Mouse (Mus musculus): ENCODE data around the gene Xkrx. TPM values are rescaled to one million over a fixed set of nuclear protein-coding genes. Genes with fewer than 3 reads are reported as not detected.

The Xkrx gene
- polyA plus RNA-seq, 1 experiment = 0.09 TPM

DNA sequence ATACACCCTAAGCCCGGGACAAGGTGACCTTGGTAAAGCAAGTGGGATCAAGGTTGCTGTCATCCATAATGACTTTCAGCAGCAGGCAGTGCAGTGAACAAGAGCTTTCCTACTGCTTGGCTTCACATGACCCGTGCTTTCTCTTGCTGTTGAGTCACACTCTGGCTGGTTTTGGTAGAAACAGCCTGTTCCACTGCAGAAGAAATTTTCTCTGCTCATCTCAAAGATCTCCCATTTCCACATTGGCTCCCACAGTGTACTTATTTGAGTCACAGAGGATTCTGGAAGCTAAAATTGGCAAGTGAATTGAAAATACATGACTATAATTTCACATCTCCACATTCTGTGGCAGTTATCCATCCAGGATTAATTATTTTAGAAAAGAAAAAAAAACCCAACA, 59.2 kb downstream of the Xkrx start:
- H3K79me3 ChIP-seq (ENCODE audit: low read depth) = no peaks in the 10 kb centered on the region
- no peak overlapping the region for H3ac ChIP-seq (ENCODE audit: control insufficient read depth, insufficient read length, low read depth)
- no peak for TF ChIP-seq CEBPB (IDR thresholded peaks at IDR 0.05; ENCODE audit: low read depth)
- TF ChIP-seq USF1 (IDR thresholded peaks at IDR 0.05; ENCODE audit: low read depth) = no peak
- TF ChIP-seq MAX (IDR thresholded peaks at IDR 0.05) = no peak
- no peak for TF ChIP-seq MYOG (IDR thresholded peaks at IDR 0.05; ENCODE audit: control insufficient read depth, extremely low read depth, insufficient read length)
- H3K79me2 ChIP-seq (ENCODE audit: control insufficient read depth, insufficient read depth) = no peaks in the 10 kb centered on the region
- H3K36me3 ChIP-seq (ENCODE audit: control insufficient read depth, insufficient read depth) = no peaks in the 10 kb centered on the region
- no peaks in the 10 kb centered on the region for H3K27me3 ChIP-seq (ENCODE audit: control insufficient read depth, insufficient read depth, insufficient read length)
- no peak overlapping the region for H3K4me3 ChIP-seq (ENCODE audit: insufficient read depth, poor library complexity, severe bottlenecking)

Other genes with a start within 250 kb of the Xkrx start
- not detected for gene Sytl4, start 180.3 kb downstream of the Xkrx start, polyA plus RNA-seq (2012; fragmentation: generic; extraction: Trizol)
- gene Cstf2, start 102.9 kb downstream of the Xkrx start, polyA plus RNA-seq (2012; fragmentation: generic; extraction: Trizol) = 22.7 TPM
- gene Arl13a, start 25.4 kb upstream of the Xkrx start, polyA plus RNA-seq (2012; fragmentation: generic; extraction: Trizol) = not detected
- gene Nox1, start 59.9 kb upstream of the Xkrx start, polyA plus RNA-seq (2012; fragmentation: generic; extraction: Trizol) = 0.07 TPM
- 5.9 TPM for gene Trmt2b, start 114.9 kb upstream of the Xkrx start, polyA plus RNA-seq (2012; fragmentation: generic; extraction: Trizol)
- gene Tmem35a, start 133.1 kb upstream of the Xkrx start, polyA plus RNA-seq (2012; fragmentation: generic; extraction: Trizol) = 1.2 TPM
- gene Cenpi, start 146.0 kb upstream of the Xkrx start, polyA plus RNA-seq (2012; fragmentation: generic; extraction: Trizol) = 10.8 TPM
- 1.9 TPM for gene Drp2, start 242.5 kb upstream of the Xkrx start, polyA plus RNA-seq (2012; fragmentation: generic; extraction: Trizol)

Measured in C2C12 (cell line).